Mouse (Mus musculus): ENCODE results near the gene Gng7.

Gene Gng7

DNA sequence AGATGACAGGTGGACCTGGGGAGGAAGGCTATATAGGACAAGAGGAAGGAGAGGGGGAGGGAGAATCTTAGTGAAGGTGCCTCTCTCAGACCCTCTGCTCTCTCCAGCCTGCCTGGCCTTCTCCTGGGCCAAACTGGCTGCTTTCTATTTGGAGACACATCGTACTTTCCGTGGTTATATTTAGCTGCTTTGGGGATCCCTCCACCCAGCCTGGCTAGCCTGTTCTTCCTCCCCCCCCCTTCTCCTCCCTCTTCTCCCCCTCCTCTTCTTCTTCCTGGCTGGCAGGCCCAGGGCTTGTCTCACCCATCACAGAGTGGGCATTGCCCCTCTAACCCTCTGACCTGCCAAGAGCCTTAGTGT, 73.8 kb downstream of the Gng7 start:
- DNase-seq: no peak

DNA sequence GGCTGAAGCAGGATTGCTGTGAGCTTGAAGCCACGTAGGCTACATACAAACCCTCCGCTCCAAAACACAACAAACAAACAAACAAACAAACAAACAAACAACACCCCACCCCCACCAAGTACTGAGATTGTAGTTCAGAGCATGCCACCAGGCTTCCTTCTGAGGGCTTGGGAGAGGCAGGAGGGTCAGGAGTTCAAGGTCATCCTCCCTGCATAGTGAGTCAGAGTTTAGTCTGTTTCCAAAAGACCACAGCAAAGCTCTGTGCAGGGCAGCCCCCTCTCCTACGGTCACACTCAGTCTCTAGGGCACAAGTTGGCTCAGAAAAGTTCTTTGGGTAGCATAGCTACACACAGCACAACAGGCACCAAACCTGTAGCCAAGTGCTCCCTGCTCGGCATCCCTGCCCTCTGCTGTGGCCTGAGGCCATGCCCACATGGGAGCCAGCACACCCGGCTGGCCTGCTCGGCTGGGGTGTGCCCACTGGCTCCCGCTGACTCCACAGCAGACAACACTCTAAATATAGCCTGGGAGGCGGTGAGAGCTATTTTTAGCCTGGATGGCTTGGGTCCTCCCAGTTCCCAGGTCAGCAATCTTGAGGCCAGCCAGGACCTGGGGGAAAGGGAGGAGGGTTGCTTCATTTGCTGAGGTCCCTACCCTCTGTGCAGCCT, 74.3 kb downstream of the Gng7 start:
- no peak for DNase-seq

DNA sequence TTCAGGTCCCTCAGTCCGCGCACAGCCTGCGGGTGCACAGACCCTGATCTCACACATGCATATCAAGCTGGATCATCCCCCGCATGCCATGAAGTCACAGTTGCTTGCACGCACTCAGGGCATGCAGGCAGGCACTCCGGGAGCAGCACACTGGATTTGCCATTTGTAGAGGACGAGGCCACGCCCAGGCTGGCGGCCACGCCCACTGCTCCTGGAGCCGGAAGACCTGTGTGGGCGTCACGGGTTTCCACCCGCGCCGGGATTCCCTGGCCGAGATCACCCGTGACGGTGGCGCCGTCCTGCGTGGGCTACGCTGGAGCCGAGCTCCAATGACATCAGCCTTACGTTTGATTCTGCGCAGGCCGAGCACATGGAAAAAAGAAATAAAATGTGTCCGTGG, 75.1 kb downstream of the Gng7 start:
- DNase-seq: peak; percentile 81

DNA sequence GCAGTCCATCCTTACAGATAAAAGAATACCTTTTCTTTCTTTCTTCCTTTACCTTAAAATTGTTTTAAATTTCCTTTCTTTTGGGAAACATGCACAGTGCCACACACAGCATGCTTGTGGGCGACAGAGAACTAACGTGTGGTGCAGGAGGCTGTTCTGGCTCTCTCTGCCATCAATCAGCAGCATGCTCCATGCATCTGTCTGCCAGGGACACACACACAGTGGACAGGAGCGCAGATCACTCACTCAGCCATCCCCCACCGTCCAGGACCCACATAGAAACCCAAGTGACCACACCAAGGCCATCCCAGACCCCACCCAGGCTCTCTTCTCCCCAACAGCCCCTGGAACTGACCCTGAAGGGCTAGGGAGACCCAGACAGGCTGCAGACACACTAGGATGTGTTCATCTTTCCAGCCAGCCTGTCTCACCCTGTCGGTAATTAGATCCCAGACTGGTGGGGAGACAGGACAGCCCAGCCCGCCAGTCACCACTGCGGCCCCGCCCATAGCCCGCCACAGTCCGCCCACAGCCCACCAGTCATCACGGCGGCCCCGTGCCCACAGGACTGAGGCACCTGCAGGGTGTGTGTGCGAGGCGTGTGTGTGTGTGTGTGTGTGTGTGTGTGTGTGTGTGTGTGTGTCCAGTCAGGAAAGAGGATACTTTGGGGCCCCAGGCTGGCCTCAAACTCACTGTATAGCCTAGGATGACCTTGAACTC, 75.8 kb downstream of the Gng7 start:
- DNase-seq: peak; percentile 37

DNA sequence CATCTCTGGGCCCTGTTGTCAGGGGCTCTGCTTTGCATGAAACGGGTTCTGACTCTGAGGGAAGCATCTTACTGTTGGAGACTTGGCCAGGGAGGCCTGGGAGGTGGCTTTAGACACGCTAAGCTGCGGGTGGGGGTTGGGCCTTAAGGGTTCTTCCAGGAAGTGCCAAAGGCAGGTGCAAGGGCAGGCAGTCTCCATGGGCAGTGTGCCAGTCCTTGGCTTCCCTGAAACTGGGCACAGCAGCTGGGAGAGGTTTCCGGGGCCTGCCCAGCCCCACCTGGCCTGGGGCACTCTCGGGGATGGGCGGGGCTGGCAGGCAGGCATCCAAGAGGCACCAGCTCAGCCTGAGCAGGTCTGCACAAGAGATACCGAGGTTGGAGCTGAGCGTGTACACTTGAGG, 77.1 kb downstream of the Gng7 start:
- DNase-seq: peak; percentile 23 to 25

DNA sequence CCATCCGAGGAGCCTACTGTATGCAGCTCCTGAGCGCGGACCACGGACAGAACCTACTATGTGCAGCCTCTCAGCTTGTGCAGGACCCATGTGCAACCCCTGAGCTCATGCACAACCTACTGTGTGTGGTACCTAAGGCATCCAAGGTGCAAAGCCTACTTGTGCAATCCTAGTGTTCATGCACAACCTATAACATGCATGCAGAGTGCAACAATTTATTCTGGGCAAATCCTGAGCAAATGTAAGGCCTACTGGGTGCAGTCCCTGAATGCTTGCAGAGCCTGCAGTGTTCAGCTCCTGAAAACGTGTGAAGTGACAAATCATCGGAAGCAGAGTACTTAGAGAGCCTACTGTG, 78.0 kb downstream of the Gng7 start:
- DNase-seq: no peak

DNA sequence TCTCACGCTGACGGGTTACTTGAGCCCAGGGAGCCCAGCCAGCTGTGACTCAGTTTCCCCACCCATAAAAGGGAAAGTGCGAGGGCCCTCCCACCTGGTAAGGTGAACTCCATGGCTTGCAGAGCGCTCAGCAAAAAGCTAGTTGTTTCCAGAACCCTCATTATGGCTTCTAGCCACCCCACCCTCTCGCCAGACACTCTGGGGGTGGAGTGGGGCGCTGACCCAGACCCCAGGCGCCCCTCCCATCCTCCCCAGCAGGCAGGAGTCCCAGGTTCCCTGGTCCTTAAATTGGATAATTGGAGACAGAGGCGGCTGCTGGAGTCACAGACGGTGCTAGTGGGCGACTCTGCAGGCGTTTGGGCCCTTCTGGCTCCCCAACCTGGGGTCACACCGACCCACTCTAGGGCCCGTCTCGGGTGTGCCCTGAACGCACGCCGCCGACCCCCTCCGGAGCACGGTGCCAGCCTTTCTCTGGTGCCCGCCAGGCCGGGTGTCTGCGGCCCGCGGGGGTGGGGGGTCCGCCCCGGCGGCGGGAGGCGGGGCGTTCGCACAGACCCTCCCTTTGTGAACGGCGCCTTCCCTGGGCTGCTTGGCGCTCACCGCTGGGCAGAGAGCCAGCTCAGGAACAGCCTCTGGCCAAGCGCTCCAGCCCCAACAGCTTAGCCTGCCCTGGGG, 78.5 kb downstream of the Gng7 start:
- DNase-seq: no peak

DNA sequence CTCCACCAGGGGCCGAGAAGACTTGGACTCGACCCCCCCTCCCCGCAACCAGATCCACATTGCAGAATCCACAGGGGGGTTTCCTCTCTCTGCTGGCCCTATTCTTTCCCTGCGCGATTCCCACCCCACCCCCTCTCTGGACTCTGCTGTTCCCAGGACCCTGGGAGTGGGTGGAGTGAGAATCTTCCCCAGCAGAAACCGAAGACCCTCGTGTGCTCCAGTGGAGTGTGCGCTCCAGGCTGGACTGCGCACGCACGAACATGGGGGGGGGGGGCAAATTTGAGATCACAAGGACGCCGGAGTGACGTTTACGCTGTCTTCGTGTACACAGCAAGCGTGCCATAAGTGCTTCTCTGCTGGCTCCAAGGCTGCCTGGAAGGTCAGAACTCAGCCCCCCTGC, 79.0 kb downstream of the Gng7 start:
- DNase-seq: no peak

DNA sequence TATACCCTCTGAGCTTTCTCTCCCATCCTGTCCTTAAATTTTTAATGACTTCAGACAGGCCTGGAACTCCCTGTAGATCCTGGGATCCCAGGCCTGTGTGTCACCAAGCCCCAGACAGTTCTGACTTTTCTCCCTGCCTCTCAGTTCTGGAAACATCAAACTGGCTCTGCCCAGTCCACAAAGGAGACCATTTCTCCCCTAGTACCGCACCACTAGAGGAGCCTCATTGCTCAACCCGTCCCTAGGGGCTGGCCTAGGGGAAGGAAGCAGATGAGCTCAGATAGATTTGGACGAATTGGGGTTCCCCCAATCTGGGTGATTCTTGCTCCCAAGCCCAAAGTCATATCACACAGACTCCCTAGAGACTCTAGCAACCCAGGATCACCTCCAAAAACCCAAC, 79.5 kb downstream of the Gng7 start:
- peak; percentile 66 to 75 for DNase-seq

DNA sequence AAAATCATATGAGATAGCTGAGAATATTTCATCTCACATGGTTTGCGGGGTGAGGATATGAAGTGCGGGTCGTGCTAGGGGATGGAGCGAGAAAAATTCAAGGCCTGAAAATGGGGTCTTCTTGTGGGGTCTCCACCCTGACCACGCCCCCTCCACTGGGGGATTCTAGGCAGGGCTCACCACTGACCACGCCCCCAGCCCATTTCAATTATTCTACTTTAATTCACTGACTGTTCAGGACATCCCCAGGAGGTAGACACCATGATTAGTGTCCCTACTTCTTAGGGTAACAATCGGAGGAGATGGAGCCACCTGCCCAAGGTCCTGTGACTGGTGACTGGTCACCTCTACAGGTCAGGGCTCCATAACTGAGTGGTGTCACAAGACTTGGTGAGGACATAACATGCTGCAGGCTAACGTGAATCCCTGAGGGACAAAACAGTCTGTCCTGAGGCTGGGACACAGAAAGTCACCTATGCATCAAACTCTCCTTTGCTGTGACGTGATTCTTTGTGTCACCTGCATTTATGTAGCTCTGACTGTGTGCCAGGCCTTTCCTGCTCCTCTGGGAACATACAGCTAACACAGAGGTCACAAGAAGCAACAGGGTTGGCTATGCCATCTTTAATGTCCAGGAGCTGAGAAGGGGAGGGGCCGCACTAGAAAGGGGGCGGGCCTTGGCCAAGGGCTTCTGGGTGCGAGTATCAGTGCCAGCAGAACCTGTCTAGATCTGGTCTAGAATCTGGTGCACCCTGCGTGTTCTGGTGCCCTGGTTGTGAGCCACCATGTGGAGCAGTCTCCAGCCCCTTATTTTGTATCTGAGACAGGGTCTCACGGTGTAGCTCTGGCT, 80.4 kb downstream of the Gng7 start:
- DNase-seq: no peak

DNA sequence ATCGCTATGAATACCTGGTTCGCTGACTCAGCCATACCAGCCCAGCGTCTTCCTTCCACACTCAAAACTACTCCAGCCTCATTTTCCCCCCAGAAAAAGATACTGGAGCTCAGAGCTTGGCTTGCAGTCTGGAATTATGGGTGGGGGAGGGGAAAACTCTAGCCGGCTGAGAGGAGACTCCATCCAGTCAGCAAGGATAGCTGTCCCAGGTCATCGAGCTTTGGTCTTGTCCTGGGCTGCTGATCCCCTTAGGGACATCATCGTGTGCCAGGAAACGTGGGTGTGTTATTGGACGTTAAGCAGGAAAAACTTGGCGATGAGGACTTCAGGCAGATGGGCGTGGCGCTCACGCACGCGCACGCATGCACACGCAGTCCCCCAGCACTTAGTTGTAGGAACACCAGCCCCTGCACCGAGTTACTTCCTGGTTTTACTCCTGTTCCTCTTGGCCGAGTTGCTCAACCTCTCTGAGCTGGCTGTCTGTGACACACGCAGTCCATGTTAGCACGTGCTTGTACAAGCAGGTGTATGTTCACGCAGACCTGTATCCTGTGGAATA, 81.2 kb downstream of the Gng7 start:
- peak; percentile 54 to 56 for DNase-seq

DNA sequence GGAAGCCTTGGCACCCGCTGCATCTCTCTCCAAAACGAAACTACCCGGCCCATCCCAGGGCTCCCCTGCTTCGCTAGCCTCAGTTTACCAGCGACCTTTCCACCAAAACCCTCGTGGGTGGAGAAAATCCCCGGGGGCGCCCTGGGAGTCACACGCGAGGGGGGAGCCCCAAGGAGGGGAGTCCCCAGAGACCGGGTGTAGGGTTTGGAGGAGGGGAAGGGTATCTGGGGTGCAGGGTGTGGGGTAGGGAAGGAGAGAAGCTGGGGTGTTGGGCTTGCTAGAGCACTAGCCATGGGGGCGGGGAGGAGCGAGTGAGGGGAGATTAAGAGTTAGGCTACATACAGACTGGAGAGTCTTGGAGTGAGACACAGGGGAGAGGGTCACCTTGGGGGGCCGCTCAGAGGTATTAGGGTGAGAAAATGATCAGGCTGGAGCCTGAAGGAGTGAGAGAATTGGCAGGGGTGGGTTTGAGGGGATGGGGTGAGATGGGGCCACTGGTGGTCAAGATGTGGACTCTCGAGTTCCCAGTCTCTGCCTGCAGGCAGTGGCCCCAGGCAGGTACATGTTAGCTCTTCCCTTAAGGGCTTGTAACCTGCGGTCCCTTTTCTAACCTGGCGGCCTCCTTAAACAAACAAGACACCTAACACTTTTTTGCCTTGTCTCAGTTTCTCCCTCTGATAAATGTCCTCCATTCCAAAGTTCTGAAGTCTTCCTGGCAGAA, 81.9 kb downstream of the Gng7 start:
- DNase-seq: peak; percentile 27 to 38

DNA sequence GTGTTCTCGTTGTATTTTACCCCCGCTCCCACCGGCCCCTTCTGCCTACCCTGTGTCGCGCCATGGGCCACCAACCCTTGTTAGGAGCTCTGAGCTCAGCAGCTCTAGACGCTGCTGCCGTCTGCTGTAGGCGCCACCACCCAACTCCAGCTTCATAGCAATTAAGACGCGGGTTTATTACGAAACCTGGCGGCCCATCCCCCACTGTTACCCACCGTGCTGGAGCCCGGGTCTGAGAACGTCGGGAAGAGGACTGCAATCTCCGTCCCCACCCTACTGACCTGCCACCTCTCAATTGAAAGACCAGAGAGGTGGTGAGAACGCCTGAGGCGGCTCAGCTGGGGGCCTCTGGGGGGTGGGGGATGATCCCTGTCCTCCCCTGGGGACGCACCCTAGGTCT, 82.5 kb downstream of the Gng7 start:
- peak; percentile 43 to 48 for DNase-seq

DNA sequence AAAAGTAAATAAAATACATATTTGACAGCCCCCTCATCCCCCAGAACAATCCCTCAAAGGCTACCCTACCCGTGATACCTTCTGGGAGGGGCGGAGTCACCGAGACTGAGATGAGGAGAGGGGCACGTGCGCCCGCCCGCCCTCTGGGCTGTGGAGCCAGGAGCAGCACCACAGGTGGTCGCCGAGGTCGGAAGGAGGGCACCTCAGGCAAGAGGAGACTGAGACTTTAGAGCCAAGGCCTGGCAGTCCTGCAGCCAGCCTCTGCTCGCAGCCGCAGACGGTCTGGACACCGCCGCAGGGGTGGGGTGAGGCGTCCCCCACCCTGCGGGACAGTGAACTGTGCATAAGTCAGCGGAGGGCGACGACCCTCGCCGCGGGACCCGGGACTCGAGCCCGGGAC, 83.0 kb downstream of the Gng7 start:
- peak; percentile 27 to 31 for DNase-seq

DNA sequence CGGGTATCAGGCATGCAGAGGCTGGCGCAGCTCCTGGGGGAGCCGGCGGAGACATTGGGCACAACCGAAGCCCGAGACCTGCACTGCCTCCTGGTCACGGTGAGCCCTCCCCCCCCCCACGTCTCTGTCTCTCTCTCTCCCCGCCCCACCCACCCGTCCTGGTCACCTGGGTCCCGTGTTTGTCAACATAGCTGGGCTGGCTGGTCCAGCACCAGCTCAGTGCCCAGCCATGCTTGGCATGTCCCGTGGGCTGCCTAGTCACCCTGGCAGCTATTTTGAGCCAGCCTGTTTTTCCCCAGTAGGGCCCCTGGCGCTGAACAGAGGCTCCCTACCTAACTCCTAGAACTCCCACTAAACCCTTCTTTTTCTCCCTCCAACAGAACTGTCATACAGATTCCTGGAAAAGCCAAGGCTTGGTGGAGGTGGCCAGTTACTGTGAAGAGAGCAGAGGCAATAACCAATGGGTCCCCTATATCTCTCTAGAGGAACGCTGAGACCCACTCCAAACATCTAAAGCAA, 83.5 kb downstream of the Gng7 start:
- DNase-seq: peak; percentile 55 to 57

DNA sequence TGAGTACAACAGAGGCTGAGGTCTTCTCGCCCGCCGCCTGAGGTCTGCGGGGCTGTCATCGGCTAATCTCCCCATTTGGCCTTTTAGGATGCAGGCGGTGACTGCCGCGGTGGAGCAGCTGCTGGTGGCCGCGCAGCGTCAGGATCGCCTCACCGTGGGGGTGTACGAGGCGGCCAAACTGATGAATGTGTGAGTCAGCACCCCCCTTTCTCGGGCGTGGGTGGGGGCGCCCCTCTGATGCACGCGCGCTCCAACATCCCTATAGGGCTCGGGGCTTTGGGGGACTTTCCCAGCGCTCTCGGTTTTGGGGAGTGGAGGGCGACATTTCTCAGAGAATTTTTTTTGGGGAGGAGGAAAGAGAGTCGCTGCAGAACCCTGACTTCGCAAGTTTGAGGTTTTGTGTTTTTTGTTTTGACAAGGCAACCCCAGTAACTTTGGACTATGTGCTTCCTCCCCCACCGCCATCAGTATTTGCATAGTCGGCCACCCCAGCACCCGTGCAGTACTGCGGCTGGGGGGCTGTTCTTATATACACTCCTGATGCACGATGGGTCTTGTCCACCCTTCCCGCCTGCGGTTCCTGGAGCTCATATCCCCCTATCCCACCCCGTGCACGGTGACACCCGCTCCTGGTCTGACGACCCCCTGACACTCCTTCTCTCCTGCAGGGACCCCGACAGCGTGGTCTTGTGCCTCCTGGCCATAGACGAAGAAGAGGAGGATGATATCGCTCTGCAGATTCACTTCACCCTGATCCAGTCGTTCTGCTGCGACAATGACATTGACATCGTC, 84.2 kb downstream of the Gng7 start:
- DNase-seq: peak; percentile 73

DNA sequence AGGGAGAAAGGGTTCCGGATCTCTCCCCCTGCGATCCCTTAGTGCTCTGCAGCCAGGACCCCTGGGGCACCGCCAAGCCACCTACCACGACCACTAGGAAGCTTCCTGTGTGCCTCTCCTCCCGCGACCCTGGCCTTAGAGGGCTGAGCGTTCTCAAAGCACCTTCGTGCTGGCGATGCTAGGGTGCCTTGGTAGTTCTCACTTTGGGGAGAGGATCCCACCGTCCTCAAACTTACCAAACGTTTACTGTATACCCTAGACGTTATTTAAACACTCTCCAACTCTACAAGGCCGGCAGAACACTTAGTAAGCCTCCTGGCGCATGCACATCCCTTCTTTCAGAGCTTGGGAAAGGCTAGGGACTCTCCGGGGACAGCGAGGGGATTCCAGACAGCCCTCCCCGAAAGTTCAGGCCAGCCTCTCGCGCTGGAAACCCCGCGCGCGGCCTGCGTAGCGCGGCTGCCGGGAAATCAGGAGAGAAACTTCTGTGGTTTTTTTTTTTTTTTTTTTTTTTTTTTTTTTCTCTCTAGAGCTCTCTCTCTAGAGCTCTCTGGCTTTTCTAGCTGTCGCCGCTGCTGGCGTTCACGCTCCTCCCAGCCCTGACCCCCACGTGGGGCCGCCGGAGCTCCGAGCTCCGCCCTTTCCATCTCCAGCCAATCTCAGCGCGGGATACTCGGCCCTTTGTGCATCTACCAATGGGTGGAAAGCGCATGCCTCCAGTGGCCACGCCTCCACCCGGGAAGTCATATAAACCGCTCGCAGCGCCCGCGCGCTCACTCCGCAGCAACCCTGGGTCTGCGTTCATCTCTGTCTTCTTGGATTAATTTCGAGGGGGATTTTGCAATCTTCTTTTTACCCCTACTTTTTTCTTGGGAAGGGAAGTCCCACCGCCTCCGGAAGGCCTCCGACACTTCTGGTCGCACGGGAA, 85.2 kb downstream of the Gng7 start, which contains the start of gene Gadd45b:
Gene Gadd45b (plus strand): TSS at position 775 of the 928 bp plus-strand sequence.
- peak; percentile 98 to 99 for DNase-seq

DNA sequence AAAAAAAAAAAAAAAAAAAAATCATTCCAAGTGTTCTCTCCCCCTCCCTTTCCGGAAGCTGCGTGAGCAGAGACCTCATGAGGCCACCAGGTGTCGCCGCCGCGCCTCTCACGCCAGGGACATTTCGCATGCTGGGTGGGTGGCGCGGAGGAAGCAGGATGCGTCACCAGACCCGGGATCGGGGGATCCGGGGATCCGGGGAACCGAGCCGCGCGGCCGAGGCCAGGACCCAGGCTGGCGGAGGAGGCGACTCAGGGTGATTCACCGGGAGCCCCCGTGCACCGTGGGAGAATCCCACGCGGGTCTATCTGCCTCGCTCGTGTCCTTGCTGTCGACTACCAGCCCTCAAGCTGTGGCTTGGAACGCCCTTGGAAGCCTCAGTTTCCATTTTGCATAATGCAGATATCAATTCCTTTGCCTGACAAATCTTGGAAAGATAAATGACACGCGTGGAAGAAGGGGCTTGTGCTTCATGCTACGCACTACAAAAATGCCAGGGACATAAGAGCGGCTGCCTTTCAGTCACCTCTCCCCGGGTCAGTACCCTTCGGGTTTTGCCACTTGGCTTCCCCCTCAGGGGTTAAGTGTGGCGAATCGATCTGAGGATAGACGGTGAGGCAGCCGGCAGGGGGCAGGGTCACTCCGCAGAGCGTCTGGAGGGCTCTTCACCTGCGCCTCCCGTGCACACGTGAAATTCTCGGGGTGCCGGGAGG, 86.0 kb downstream of the Gng7 start:
- DNase-seq: peak; percentile 88 to 90

DNA sequence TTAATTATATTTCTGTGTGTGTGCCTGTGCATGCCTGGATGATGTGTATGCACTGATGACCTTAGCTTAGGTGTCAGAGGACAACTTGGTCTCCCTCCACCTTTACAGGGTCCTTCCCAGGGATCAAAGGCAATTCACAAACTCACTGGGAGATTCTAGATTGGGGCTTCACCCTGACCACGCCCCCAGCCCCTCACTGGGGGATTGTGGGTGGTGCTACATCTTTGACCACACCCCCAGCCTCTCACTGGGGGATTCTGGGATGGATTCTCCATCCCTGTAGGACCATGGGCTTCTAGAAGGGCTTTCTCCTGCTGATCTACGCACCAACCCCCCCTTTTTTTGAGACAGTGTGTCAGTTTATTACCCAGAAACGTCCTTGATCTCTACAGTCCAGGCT, 89.3 kb downstream of the Gng7 start:
- DNase-seq: no peak
